In genomic region chr8:94532525-94532872, GRCm38 (mm10) we compare ENCODE assay signal across 8 mouse cellular contexts. TPM values are rescaled to one million over a fixed set of nuclear protein-coding genes. Genes with fewer than 3 reads are reported as not detected.
DNase-seq lines count a peak whose midpoint lies in the region; ATAC-seq lines count a peak whose summit lies in the region.

No protein-coding gene starts in this region.

- H3K4me2 ChIP-seq in kidney, embryonic 14.5 days (replicated peaks; ENCODE audit: low read depth, low read length), result peak overlapping the region; percentile 96
- H3K4me2 ChIP-seq in hindbrain, embryonic 14.5 days (replicated peaks), result peak overlapping the region; percentile 95
- peak overlapping the region; percentile 90 for H3K4me2 ChIP-seq in midbrain, embryonic 14.5 days (ENCODE audit: low read length)

- H3K27me3 ChIP-seq in kidney, embryonic 14.5 days (ENCODE audit: control insufficient read depth, insufficient read depth, low read length), result peaks cover 17% of the 10 kb centered on the region
- H3K27me3 ChIP-seq in hindbrain, embryonic 14.5 days (ENCODE audit: control insufficient read depth, insufficient read depth, low read length), result peaks cover 26% of the 10 kb centered on the region
- peaks cover 23% of the 10 kb centered on the region for H3K27me3 ChIP-seq in midbrain, embryonic 14.5 days (ENCODE audit: control insufficient read depth, insufficient read depth, low read length)

- H3K9me3 ChIP-seq in kidney, embryonic 14.5 days (ENCODE audit: control insufficient read depth, low read length), result no peaks in the 10 kb centered on the region
- no peaks in the 10 kb centered on the region for H3K9me3 ChIP-seq in hindbrain, embryonic 14.5 days (ENCODE audit: control insufficient read depth, low read length)
- H3K9me3 ChIP-seq in midbrain, embryonic 14.5 days (ENCODE audit: control insufficient read depth, low read length), result no peaks in the 10 kb centered on the region

- no peak for DNase-seq in kidney, adult 18-20 months
- no peak for DNase-seq in hindbrain, embryonic 14.5 days (ENCODE audit: low spot score)
- DNase-seq in midbrain, embryonic 14.5 days, result no peak
- no peak for DNase-seq in right cerebral cortex, postnatal 25 days
- DNase-seq in spleen, adult 18-20 months, result no peak

- H3K27ac ChIP-seq in kidney, embryonic 14.5 days (ENCODE audit: low read depth, low read length), result no peak overlapping the region
- H3K27ac ChIP-seq in brown adipose tissue, adult 24 weeks (replicated peaks; ENCODE audit: low read depth, low read length), result no peak overlapping the region
- H3K27ac ChIP-seq in hindbrain, embryonic 14.5 days, result no peak overlapping the region
- 0 out of 2 replicates have a peak overlapping the region, but pooled peaks have one; percentile 20 for H3K27ac ChIP-seq in midbrain, embryonic 14.5 days (replicated peaks; ENCODE audit: low read depth, low read length)

- peak overlapping the region; percentile 69 for H3K4me3 ChIP-seq in kidney, embryonic 14.5 days (ENCODE audit: low read length)
- peak overlapping the region; percentile 72 for H3K4me3 ChIP-seq in brown adipose tissue, adult 24 weeks (ENCODE audit: insufficient read depth, low read depth, low read length)
- peak overlapping the region; percentile 51 for H3K4me3 ChIP-seq in hindbrain, embryonic 14.5 days (replicated peaks; ENCODE audit: low read length)
- peak overlapping the region; percentile 54 for H3K4me3 ChIP-seq in midbrain, embryonic 14.5 days (replicated peaks; ENCODE audit: low read depth, low read length)

- peak; percentile 55 for ATAC-seq in kidney, embryonic 14.5 days (ENCODE audit: low FRiP score, low TSS enrichment)
- no peak for ATAC-seq in hindbrain, embryonic 14.5 days (ENCODE audit: low FRiP score)
- no peak for ATAC-seq in midbrain, embryonic 14.5 days (ENCODE audit: low FRiP score, low TSS enrichment)
- no peak for ATAC-seq in activated CD4-positive, CD25-positive, alpha-beta regulatory T cell, adult 4 months

- no peaks in the 10 kb centered on the region for H3K36me3 ChIP-seq in kidney, embryonic 14.5 days (ENCODE audit: control insufficient read depth, insufficient read depth, low read length)
- no peaks in the 10 kb centered on the region for H3K36me3 ChIP-seq in hindbrain, embryonic 14.5 days (replicated peaks; ENCODE audit: control insufficient read depth, insufficient read depth)
- H3K36me3 ChIP-seq in midbrain, embryonic 14.5 days (ENCODE audit: control insufficient read depth, insufficient read depth, low read length), result no peaks in the 10 kb centered on the region

- WGBS in kidney, embryonic 14.5 days, result under 1% methylated on average over 34 of the region's 34 CpGs
- WGBS in hindbrain, embryonic 14.5 days, result under 1% methylated on average over 34 of the region's 34 CpGs
- WGBS in midbrain, embryonic 14.5 days, result under 1% methylated on average over 33 of the region's 34 CpGs

- H3K4me1 ChIP-seq in kidney, embryonic 14.5 days (ENCODE audit: control insufficient read depth, insufficient read depth, low read length), result peaks cover 4% of the 10 kb centered on the region
- H3K4me1 ChIP-seq in brown adipose tissue, adult 24 weeks (ENCODE audit: control insufficient read depth, insufficient read depth, insufficient read length, low read length), result peaks cover 4% of the 10 kb centered on the region; the same call in 1 of the 2 replicates
- H3K4me1 ChIP-seq in hindbrain, embryonic 14.5 days (replicated peaks; ENCODE audit: control insufficient read depth, insufficient read depth, low read length), result peaks cover 21% of the 10 kb centered on the region
- peaks cover 13% of the 10 kb centered on the region; the same call in 1 of the 2 replicates for H3K4me1 ChIP-seq in midbrain, embryonic 14.5 days (ENCODE audit: control insufficient read depth, insufficient read depth, low read length)

- H3K9ac ChIP-seq in kidney, embryonic 14.5 days (ENCODE audit: low read depth, low read length), result peak overlapping the region; percentile 76
- H3K9ac ChIP-seq in hindbrain, embryonic 14.5 days, result peak overlapping the region; percentile 69
- H3K9ac ChIP-seq in midbrain, embryonic 14.5 days (replicated peaks; ENCODE audit: low read length), result peak overlapping the region; percentile 65

RNA-seq across cellular contexts. Expression of gene Cpne2, which starts 0.3 kb away (rescaled TPM):
- polyA plus RNA-seq in kidney, embryonic 14.5 days (2014; fragmentation: Nextera tagmentation; extraction: Ambion mirVana), result 13.2 and 13.6 TPM in 2 replicates
- 4.9 and 6.0 TPM in 2 replicates for polyA plus RNA-seq in brown adipose tissue, adult 24 weeks (2012; ENCODE audit: insufficient read depth, insufficient read length, missing spikeins)
- 21.6 and 21.8 TPM in 2 replicates for polyA plus RNA-seq in hindbrain, embryonic 14.5 days (2014; fragmentation: Nextera tagmentation; extraction: Ambion mirVana)
- 11.5 and 14.1 TPM in 2 replicates for polyA plus RNA-seq in midbrain, embryonic 14.5 days (2014; fragmentation: Nextera tagmentation; extraction: Ambion mirVana)
- 1 to 10 TPM in 1 of 2 experiments, under 1 TPM in 1; 0.79 to 1.7 TPM for polyA plus RNA-seq in activated CD4-positive, CD25-positive, alpha-beta regulatory T cell, adult 4 months (2017; shearing (Covaris generic))
